7 mouse cellular contexts compared by ENCODE assay signal in the genomic region with DNA sequence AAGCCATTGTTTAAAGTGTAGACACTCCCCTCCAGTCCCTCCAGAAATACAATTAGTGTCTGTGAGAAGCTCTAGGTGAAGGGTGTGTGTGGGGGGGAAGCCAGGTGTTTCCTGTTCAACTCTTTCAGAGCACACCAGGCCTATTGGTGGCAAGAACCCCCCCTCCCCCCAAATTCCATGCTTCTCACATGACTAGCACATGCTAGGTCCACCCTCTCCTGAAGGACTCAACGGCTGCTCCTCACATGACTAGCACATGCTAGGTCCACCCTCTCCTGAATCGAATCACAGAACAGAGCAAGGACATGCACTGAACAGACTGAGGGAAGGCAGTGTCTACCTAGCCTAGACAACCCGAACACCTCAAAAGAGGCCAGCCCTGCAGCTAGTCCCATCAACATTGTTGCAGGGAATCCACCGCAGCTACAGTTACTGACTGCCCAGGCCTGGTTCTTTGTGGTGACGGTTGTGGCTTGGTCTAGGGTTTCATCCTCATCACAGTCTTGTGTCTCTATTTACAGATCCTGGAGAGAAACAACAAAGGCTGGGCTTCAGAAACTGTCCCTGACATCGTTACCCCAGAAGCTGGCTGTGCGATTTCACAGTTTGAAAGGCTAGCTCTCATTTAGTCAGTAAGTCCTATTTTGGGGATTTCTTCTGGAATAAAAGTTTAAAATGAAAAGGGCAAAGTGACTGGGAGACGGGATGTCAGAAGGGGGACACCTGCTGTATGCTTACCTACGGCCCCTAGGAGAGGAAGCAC. TPM values are rescaled to one million over a fixed set of nuclear protein-coding genes. Genes with fewer than 3 reads are reported as not detected.
A peak's percentile ranks its signal among the peaks of the same experiment; 100 is the strongest.
DNase-seq lines count a peak whose midpoint lies in the region; ATAC-seq lines count a peak whose summit lies in the region.

No protein-coding gene starts in this region.

- no peaks in the 10 kb centered on the region for H3K36me3 ChIP-seq in heart, embryonic 15.5 days

- DNase-seq in B cell, adult 2 months: peak; percentile 65 to 76
- peak; percentile 84 for DNase-seq in ES-CJ7 (ENCODE audit: low read depth, low spot score)
- DNase-seq in mesoderm, embryonic 11.5 days (ENCODE audit: low read depth, low spot score): peak; percentile 21
- DNase-seq in layer of hippocampus, postnatal 36 days: no peak
- no peak for DNase-seq in right cerebral cortex, postnatal 4 days
- DNase-seq in right cerebral cortex, postnatal 10 days (ENCODE audit: low spot score in 2 of 2): no peak

- peak overlapping the region; percentile 94; the same call in 1 of the 2 replicates for H3K4me3 ChIP-seq in heart, embryonic 15.5 days

- peak overlapping the region; percentile 68 for H3K27ac ChIP-seq in heart, embryonic 15.5 days

- no peaks in the 10 kb centered on the region for H3K9me3 ChIP-seq in heart, embryonic 15.5 days (replicated peaks)

- peak overlapping the region; percentile 76; the same call in 1 of the 2 replicates for H3K4me2 ChIP-seq in heart, embryonic 15.5 days

- ATAC-seq in heart, embryonic 15.5 days (replicated peaks; ENCODE audit: insufficient number of reproducible peaks, insufficient read depth, low FRiP score, low read depth): no peak

- 0 out of 2 replicates have a peak, but pooled peaks cover 3% of the 10 kb centered on the region for H3K27me3 ChIP-seq in heart, embryonic 15.5 days

- WGBS in heart, embryonic 15.5 days: 80% methylated on average over 9 of the region's 9 CpGs

- no peak overlapping the region for H3K9ac ChIP-seq in heart, embryonic 15.5 days

- H3K4me1 ChIP-seq in heart, embryonic 15.5 days (replicated peaks): peaks cover 19% of the 10 kb centered on the region

RNA-seq across cellular contexts. Expression of gene Cnot8, which starts 1.2 kb away (rescaled TPM):
- 67.6 and 81.1 TPM in 2 replicates for polyA plus RNA-seq in heart, embryonic 15.5 days (2015; fragmentation: Nextera tagmentation; extraction: Ambion mirVana)
- total RNA-seq in layer of hippocampus, postnatal 36 days (2021): 10 to 100 TPM; 53.2 to 55.0 TPM

RNA-seq across cellular contexts. Expression of gene Gm12248, which starts 9.8 kb away (rescaled TPM):
- not detected in 2 replicates for polyA plus RNA-seq in heart, embryonic 15.5 days (2015; fragmentation: Nextera tagmentation; extraction: Ambion mirVana)
- not detected for total RNA-seq in layer of hippocampus, postnatal 36 days (2021)

Comparison
In these comparisons a context has a peak if more than half of its experiments do, and no peak if none do; other contexts are left out.
1. DNase-seq: peak in B cell, adult 2 months (2 of 2), ES-CJ7 (single experiment) and mesoderm, embryonic 11.5 days (single experiment); none in layer of hippocampus, postnatal 36 days (0 of 2), right cerebral cortex, postnatal 4 days (single experiment) and right cerebral cortex, postnatal 10 days (0 of 2).